Mouse (Mus musculus): ENCODE data around the gene Lrrk1.

- TF ChIP-seq POLR2AphosphoS5 (IDR thresholded peaks at IDR 0.05; ENCODE audit: insufficient replicate concordance, low read depth, low read length) (no peak), CTCF (IDR thresholded peaks at IDR 0.05; ENCODE audit: low read depth, low read length) (no peak), GATA1 (IDR thresholded peaks at IDR 0.05; ENCODE audit: borderline replicate concordance, low read length) (no peak), TAL1 (conservative IDR thresholded peaks at IDR 0.05; ENCODE audit: low read depth, low read length) (no peak)
Observed at GRCm38 (mm10) chr7:66178101-66178500, 210.0 kb downstream of the Lrrk1 start.

Data from G1E (cell line).